Mouse (Mus musculus) cerebellum, postnatal 14 days (tissue): Measurements from ENCODE around the gene Mrpl51.

Source experiments
- DNase-seq, 2 experiments: peaks; one replicate each; pipeline ENCODE4 v3.0.0; 2021; ENCODE audit warnings: mixed read lengths in 2 of 2

Gene Mrpl51

DNA sequence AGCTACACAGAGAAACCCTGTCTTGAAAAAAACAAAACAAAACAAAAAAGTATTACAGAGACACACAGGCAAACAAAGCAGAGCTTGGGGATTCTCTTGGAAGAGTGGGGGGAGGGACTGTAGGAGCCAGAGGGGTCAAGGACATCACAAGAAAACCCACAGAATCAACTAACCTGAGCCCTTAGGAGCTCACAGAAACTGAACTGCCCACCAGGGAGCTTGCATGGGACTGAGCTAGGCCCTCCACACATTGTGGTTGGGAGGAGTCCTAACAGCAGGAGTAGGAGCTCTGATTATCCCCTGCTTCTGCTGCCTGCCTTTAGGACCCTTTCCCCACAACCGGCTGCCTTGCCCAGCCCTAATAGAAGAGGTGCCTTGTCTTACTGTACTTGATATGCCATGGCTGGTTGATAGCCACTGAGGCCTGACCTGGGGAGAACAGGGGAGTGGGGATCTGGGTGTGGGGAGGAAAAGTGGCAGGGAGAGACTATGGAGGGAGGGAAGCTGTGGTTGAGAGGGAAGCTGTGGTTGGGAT lies 4.0 kb downstream of the Mrpl51 start:
- DNase-seq: no peak

DNA sequence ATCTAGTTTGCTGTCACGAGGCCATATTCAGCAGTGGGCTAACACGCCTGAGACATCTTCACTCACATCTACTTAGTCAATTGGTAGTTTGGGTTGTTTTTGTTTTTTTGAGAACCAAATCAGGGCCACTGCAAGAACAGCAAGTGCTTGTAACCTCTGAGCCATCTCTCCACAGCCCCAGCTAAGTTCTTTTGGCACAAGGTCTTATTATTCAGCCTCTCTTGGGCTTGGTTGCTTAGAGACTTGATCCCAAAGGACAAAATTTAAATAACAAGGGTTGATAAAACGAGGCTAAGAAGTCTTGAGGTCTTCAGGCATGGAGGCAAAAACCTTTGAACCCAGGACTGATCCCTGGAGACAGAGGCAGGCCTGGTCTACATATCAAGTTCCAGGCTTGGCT lies 4.7 kb downstream of the Mrpl51 start:
- no peak for DNase-seq

- DNase-seq: no peak
Measured at GRCm38 (mm10) chr6:125197166-125197565, 5.6 kb downstream of the Mrpl51 start.

- no peak for DNase-seq
Measured at GRCm38 (mm10) chr6:125210436-125210835, 18.8 kb downstream of the Mrpl51 start.

DNA sequence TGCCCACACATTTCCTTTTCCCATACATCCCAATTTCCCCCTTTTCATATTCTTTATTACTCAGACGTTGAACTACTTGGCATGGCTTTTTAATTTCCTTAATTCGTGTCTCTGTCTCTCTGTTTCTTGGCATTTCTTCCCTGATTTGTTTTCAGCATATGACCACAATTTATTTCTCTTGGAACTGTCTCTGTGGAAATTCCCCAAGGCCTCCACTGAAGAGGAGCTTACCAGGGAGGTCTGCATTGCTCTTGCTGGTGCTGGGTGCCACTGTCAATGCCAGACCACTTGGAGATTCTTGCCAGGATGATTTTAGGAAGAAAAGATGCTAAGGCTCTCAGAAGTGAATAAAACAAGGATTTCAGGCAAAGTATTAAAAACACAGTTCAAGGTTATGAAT lies 21.0 kb downstream of the Mrpl51 start:
- DNase-seq: no peak

- DNase-seq: no peak
Measured at GRCm38 (mm10) chr6:125213129-125213528, 21.5 kb downstream of the Mrpl51 start.

- no peak for DNase-seq
Measured at GRCm38 (mm10) chr6:125213715-125214114, 22.1 kb downstream of the Mrpl51 start.

GRCm38 (mm10) chr6:125215148-125215954 lies 23.8 kb downstream of the Mrpl51 start, which contains the start of gene Vamp1:
Gene Vamp1 (plus strand): TSS chr6:125215551.
- DNase-seq: peak; percentile 95 to 96

- DNase-seq: peak in 1 of 2 experiments; percentile 38
Measured at GRCm38 (mm10) chr6:125216898-125217297, 25.3 kb downstream of the Mrpl51 start.

DNA sequence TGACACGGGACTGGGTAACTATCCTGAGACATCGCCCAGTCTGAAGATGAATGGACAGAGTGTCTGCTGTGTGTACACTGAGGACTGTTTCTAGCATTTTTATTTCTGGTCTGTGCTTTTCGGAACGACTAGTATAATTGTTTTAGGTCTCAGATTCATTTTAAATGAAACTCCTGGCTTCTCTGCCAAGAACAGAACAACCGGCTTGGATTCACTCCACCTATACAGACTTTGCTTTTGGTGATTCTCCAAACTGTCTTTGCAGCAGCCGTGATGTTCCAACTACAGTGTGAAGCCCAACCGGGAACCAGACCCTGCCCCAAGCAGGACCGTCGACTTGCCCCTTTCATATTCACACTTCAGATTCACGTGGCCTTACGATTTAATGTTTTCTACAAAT lies 26.3 kb downstream of the Mrpl51 start:
- no peak for DNase-seq

DNA sequence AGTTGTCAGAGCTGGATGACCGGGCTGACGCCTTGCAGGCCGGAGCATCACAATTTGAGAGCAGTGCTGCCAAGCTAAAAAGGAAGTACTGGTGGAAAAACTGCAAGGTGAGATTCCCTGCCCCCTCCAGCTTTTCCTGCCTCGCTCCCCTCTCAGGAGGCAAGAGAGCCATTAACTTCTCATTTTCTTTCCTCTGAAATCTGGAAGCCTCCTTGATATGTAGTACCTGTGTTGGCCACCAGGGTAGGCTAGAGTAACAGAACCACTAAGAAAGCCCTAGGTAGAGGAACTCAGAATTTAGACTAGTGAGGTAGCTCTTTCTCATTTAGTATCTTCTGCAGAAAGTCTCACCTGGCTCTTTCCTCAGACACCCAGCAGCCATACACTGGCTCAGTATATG lies 27.4 kb downstream of the Mrpl51 start:
- DNase-seq: peak; percentile 77 to 81

DNA sequence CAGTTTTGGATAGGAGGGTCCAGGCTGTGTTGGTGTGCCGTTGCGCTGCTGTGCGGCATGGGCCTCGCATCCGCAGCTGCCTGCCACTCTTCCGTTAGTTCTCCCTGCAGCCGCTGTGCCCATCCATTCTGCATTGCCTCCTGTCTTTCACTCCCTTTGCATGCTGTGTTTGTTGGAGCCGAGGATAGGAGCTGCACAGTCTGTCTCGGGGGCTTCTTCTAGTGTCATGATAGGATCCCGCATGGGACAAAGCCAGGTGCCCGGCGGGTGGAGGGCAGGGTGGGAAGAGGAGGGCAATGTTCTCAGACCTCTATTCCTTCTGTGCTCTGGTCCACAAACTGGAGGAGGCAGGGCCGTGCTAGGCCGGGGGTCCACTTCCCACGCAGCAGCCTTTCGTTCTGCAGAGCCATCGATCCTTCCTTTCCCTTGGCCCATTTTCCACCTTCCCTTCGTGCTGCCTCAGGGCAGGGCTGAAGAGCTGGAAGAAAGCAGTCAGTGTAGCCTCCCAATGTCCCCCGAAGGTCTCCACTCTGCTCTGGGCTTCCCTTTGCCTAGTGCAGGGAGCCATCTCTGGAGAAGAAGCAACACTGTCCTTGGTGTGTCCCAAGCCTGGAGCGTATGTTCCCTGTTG lies 29.6 kb downstream of the Mrpl51 start:
- DNase-seq: no peak

- no peak for DNase-seq
Measured at GRCm38 (mm10) chr6:125222146-125222545, 30.5 kb downstream of the Mrpl51 start.

DNA sequence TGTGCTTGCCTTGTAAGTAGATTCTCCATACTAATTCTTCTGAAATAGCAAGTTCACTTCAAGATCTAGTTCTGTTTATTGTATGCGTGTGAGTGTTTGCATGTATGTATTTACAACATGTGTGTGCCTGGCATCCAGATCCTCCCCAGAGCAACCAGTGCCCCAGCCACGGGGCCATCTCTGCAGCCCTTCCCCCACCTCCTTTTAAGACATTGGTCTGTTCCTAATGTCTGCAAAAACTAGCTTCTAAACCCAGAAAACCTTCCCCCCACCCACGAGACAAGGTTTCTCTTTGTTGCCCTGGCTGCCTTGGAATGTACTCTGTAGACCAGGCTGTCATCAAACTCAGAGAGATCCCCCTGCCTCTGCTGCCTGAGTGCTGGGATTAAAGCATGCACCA lies 31.0 kb downstream of the Mrpl51 start:
- DNase-seq: no peak

GRCm38 (mm10) chr6:125225518-125226115 lies 34.0 kb downstream of the Mrpl51 start:
- DNase-seq: no peak

GRCm38 (mm10) chr6:125230571-125230970 lies 39.0 kb downstream of the Mrpl51 start:
- no peak for DNase-seq

DNA sequence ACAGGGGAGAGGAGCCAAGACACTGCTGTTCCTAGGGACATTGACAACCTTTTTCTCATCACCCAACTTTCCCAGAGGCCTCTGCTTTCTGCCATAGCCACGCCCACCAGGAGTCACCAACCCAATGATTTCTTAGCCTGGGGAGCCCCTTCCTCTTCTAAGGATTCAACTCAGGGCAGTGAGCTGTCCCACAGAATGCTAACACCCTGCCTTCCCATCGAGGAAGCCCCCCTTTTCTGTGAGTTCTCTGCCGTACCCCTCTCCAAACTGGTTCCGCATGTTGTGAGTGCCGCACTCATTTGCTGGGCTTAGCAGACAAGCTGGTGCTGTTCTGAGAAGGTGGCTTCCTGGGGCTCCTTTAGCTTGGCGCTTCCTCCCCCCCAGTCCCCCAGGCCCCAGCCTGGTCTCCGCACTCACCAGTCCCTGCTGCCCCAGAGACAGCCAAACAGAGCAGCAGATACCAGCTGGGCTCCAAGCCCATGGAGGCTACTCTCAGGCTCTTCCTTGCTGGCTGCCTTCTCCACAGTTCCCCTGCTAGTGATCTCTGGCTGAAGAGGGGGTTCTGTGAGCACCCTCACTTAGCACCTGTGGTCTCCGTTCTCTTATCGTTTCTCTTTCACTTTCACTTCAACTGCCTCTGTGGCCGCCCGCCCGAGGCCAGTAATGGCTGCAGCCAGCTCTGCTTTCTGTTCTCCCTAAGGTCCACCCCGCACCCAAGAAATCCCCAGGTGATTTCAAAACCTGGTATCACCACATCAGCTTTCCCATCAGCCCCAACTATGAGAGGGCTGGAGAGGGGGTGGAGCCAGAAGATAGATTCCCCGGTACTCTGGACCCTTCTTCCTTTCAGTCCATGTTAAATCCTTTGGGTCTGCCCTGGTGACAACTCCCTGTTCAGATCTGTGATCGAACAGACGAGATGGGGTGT lies 39.8 kb downstream of the Mrpl51 start, which contains the start of gene Tapbpl:
Gene Tapbpl (minus strand): TSS at position 744 of the 928 bp plus-strand sequence.
- DNase-seq: peak; percentile 64 to 69

GRCm38 (mm10) chr6:125232045-125232437 lies 40.4 kb downstream of the Mrpl51 start:
- DNase-seq: peak; percentile 26

- DNase-seq: no peak
Measured at GRCm38 (mm10) chr6:125232516-125232915, 40.9 kb downstream of the Mrpl51 start.

- DNase-seq: no peak
Measured at GRCm38 (mm10) chr6:125233816-125234519, 42.4 kb downstream of the Mrpl51 start.

DNA sequence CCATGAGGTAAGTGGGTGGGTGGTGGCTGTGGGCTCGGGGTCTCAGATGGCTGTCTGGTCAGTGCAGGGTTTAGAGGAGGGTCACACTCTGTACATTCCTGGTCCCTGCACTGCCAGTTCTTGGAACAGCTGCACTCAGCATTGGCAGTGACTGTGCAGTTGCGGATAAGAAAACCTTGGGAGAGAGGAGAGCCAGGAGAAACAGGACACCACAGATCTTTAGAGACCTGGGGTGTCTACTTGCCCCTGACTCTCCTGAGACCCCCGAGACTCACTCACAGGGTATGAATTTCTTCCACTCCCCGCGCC lies 42.9 kb downstream of the Mrpl51 start:
- DNase-seq: no peak

GRCm38 (mm10) chr6:125236341-125236740 lies 44.7 kb downstream of the Mrpl51 start:
- no peak for DNase-seq
